Mouse (Mus musculus): ENCODE data around the gene Pip5k1a. TPM values are rescaled to one million over a fixed set of nuclear protein-coding genes. Genes with fewer than 3 reads are reported as not detected.
A peak's percentile ranks its signal among the peaks of the same experiment; 100 is the strongest.
"Not testable (repeated sequence)": the region's sequence is repeated elsewhere in the genome, so short reads cannot be mapped to it uniquely, and the experiment has no call there.

Pip5k1a gene
- total RNA-seq, 2 experiments from 2014 or later, result 9.7 to 14.5 TPM

GRCm38 (mm10) chr3:95117751-95118150, 11.0 kb upstream of the Pip5k1a start:
- ATAC-seq (ENCODE audit: poor library complexity, severe bottlenecking), result no peak

- ATAC-seq (ENCODE audit: poor library complexity, severe bottlenecking), result no peak
These were observed 6.0 kb upstream of the Pip5k1a start for GRCm38 (mm10) chr3:95112760-95113159.

- ATAC-seq (ENCODE audit: poor library complexity, severe bottlenecking), result peak; percentile 90
These were observed 4.4 kb upstream of the Pip5k1a start, which contains the start of gene Vps72 for GRCm38 (mm10) chr3:95110911-95111726. Vps72 (plus strand) TSS chr3:95111022.

GRCm38 (mm10) chr3:95107898-95108297, 1.2 kb upstream of the Pip5k1a start:
- no peak for ATAC-seq (ENCODE audit: poor library complexity, severe bottlenecking)

- not testable (repeated sequence) for ATAC-seq (ENCODE audit: poor library complexity, severe bottlenecking)
These were observed 578 bp upstream of the Pip5k1a start for GRCm38 (mm10) chr3:95107308-95107707.

GRCm38 (mm10) chr3:95105586-95106337, 968 bp downstream of the Pip5k1a start:
- peak; percentile 10; the same call in 1 of the 2 replicates for ATAC-seq (ENCODE audit: poor library complexity, severe bottlenecking)

GRCm38 (mm10) chr3:95105121-95105520, 1.6 kb downstream of the Pip5k1a start:
- ATAC-seq (ENCODE audit: poor library complexity, severe bottlenecking), result no peak

GRCm38 (mm10) chr3:95100854-95101253, 5.9 kb downstream of the Pip5k1a start:
- ATAC-seq (ENCODE audit: poor library complexity, severe bottlenecking), result no peak

- no peak for ATAC-seq (ENCODE audit: poor library complexity, severe bottlenecking)
These were observed 18.7 kb downstream of the Pip5k1a start for GRCm38 (mm10) chr3:95088071-95088470.

- no peak for ATAC-seq (ENCODE audit: poor library complexity, severe bottlenecking)
These were observed 35.1 kb downstream of the Pip5k1a start for GRCm38 (mm10) chr3:95071606-95072005.

- ATAC-seq (ENCODE audit: poor library complexity, severe bottlenecking), result no peak
These were observed 40.2 kb downstream of the Pip5k1a start for GRCm38 (mm10) chr3:95066570-95066969.

GRCm38 (mm10) chr3:95066095-95066494, 40.6 kb downstream of the Pip5k1a start:
- ATAC-seq (ENCODE audit: poor library complexity, severe bottlenecking), result no peak

GRCm38 (mm10) chr3:95065553-95065952, 41.2 kb downstream of the Pip5k1a start:
- no peak for ATAC-seq (ENCODE audit: poor library complexity, severe bottlenecking)

GRCm38 (mm10) chr3:95063741-95064140, 43.0 kb downstream of the Pip5k1a start:
- ATAC-seq (ENCODE audit: poor library complexity, severe bottlenecking), result no peak

GRCm38 (mm10) chr3:95058078-95058477, 48.7 kb downstream of the Pip5k1a start:
- ATAC-seq (ENCODE audit: poor library complexity, severe bottlenecking), result no peak

GRCm38 (mm10) chr3:95056275-95056674, 50.5 kb downstream of the Pip5k1a start:
- no peak for ATAC-seq (ENCODE audit: poor library complexity, severe bottlenecking)

- peak; percentile 26; the same call in 1 of the 2 replicates for ATAC-seq (ENCODE audit: poor library complexity, severe bottlenecking)
These were observed 52.1 kb downstream of the Pip5k1a start for GRCm38 (mm10) chr3:95054481-95055260.

- ATAC-seq (ENCODE audit: poor library complexity, severe bottlenecking), result peak; percentile 85
These were observed 53.0 kb downstream of the Pip5k1a start for GRCm38 (mm10) chr3:95053701-95054100.

GRCm38 (mm10) chr3:95052959-95053358, 53.8 kb downstream of the Pip5k1a start:
- ATAC-seq (ENCODE audit: poor library complexity, severe bottlenecking), result peak; percentile 80

GRCm38 (mm10) chr3:95047914-95048313, 58.8 kb downstream of the Pip5k1a start:
- ATAC-seq (ENCODE audit: poor library complexity, severe bottlenecking), result no peak

- ATAC-seq (ENCODE audit: poor library complexity, severe bottlenecking), result no peak
These were observed 60.2 kb downstream of the Pip5k1a start for GRCm38 (mm10) chr3:95046462-95047057.
